Mouse (Mus musculus) embryonic facial prominence, embryonic 10.5 days (tissue): ENCODE data around the gene Sbk2. TPM values are rescaled to one million over a fixed set of nuclear protein-coding genes. Genes with fewer than 3 reads are reported as not detected.

Source experiments
- DNase-seq: peaks from one replicate; pipeline ENCODE4 v3.0.0-alpha.2; 2017; ENCODE audit warnings: low spot score
- H3K27ac ChIP-seq: fragments of 300-500 bp; sonication (generic); replicated peaks from 2 replicates; pipeline ENCODE4 v1.5.1; 2016; ENCODE audit warnings: mild to moderate bottlenecking
- H3K27me3 ChIP-seq: fragments of 300-500 bp; sonication (generic); replicated peaks from 2 replicates; pipeline ENCODE4 v1.6.1; 2016; ENCODE audit warnings: low read depth, mild to moderate bottlenecking; ENCODE audit not compliant: poor library complexity, severe bottlenecking
- H3K36me3 ChIP-seq: fragments of 300-500 bp; sonication (generic); replicated peaks from 2 replicates; pipeline ENCODE4 v1.6.1; 2016; ENCODE audit warnings: mild to moderate bottlenecking, moderate library complexity
- H3K4me1 ChIP-seq: fragments of 300-500 bp; sonication (generic); 2 replicates; pipeline ENCODE4 v1.6.1; 2016
- H3K4me3 ChIP-seq: fragments of 300-500 bp; sonication (generic); 2 replicates; pipeline ENCODE4 v1.5.1; 2016; ENCODE audit warnings: mild to moderate bottlenecking, moderate library complexity
- H3K9me3 ChIP-seq: fragments of 300-500 bp; sonication (generic); 2 replicates; pipeline ENCODE4 v1.6.1; 2016; ENCODE audit warnings: mild to moderate bottlenecking
- whole genome bisulfite sequencing: fragments of 180-500 bp; shearing (Covaris S2); methylation state at CpG from one replicate; pipeline ENCODE4 v1.1.7; 2016; 5-methylcytosine and 5-hydroxymethylcytosine counted together
- polyA plus RNA-seq: library from polyadenylated mRNA; unstranded; fragments of >200 nt; fragmentation: Nextera tagmentation; extraction: Ambion mirVana; gene quantifications from 2 replicates; pipeline ENCODE4 v1.2.1, GENCODE M21; 2016

Gene Sbk2
- polyA plus RNA-seq, 1 experiment from 2014 or later: 0.09 TPM

DNA sequence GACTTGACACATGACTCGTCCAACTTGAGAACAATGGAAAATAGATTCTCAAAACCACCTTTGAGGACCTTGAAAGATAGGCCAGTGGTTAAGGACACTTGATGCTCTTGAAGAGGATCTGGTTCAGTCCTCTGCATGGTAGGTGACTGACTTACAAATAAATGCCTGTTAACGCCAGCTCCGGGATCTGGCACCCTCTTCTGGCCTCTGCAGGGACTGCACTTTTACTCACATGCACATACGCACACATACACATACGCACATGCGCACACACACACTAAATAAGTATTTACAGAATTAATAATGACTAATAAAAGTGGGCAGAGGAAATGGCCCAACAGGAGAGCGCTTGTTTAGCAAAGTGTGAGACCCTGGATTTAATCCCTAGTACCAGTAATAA lies 12.6 kb upstream of the Sbk2 start:
- Histone ChIP-seq H3K27me3 (no peaks in the 10 kb centered on the region), H3K27ac (no peak overlapping the region), H3K9me3 (peaks cover 4% of the 10 kb centered on the region; the same call in 1 of the 2 replicates), H3K4me1 (0 out of 2 replicates have a peak, but pooled peaks cover 2% of the 10 kb centered on the region), H3K36me3 (no peaks in the 10 kb centered on the region), H3K4me3 (no peak overlapping the region)
- 90% methylated on average over 7 of the region's 7 CpGs for WGBS
- DNase-seq: no peak

DNA sequence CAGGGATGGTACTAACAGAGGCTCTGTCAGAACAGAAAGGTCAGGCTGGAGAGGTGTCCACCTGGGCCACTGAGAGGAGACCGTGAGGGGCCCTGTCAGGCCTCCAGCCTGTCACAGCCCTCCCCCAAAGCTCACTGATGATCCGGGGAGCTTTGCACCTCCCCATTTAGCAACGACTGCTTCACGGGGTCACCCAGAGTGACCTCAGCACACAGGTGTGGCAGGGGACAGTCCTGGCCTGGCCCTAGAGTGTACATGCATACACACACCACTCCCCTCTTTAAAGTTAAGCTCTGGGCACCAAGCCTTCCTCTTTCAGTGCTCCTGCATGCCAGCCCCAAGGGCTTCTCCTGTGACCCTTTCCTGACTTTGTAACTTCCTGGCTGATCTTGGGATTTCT lies 11.2 kb upstream of the Sbk2 start:
- DNase-seq: no peak
- 0 out of 2 replicates have a peak, but pooled peaks cover 3% of the 10 kb centered on the region for H3K4me1 ChIP-seq
- no peaks in the 10 kb centered on the region for H3K36me3 ChIP-seq
- H3K9me3 ChIP-seq: peaks cover 4% of the 10 kb centered on the region; the same call in 1 of the 2 replicates
- no peaks in the 10 kb centered on the region for H3K27me3 ChIP-seq
- no peak overlapping the region for H3K4me3 ChIP-seq
- no peak overlapping the region for H3K27ac ChIP-seq
- WGBS: 57% methylated on average over 4 of the region's 4 CpGs

DNA sequence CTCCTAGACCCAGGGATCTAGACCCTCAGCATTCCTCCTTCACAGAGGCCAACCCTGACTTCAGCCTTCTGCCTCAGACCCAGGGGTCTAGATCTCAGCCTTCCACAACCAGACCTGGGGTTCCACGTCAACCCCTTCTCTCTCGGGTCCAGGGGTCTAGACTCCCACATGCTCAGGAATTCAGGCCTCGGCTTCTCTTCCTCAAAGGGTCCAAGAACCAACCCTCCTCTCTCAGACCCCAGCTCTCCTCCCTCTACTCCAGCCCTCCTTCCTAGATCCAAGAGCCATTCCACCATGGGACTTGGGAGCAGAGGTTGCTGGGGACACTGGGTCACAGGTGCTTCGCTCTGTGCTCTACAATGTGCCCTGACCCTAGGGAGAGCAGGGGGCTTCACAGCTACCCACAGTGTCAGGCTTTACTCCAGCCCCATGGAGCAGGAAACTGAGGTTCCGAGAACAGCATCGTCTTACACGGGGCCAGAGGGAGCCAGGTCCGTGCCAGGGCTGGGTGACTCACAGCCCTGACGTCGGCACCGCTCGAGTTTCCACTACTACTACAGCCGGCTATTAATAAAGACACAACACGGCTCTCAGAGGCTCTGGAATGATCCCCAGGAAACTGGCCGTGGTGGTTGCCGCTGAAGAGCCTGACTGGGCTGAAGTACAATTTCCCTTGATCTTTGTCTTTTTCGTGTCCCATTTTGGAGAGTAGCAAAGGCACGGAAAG lies 8.3 kb upstream of the Sbk2 start:
- Histone ChIP-seq H3K36me3 (no peaks in the 10 kb centered on the region), H3K4me1 (0 out of 2 replicates have a peak, but pooled peaks cover 3% of the 10 kb centered on the region), H3K27me3 (no peaks in the 10 kb centered on the region), H3K4me3 (no peak overlapping the region), H3K27ac (no peak overlapping the region), H3K9me3 (peaks cover 4% of the 10 kb centered on the region; the same call in 1 of the 2 replicates)
- WGBS: 70% methylated on average over 18 of the region's 18 CpGs
- no peak for DNase-seq

DNA sequence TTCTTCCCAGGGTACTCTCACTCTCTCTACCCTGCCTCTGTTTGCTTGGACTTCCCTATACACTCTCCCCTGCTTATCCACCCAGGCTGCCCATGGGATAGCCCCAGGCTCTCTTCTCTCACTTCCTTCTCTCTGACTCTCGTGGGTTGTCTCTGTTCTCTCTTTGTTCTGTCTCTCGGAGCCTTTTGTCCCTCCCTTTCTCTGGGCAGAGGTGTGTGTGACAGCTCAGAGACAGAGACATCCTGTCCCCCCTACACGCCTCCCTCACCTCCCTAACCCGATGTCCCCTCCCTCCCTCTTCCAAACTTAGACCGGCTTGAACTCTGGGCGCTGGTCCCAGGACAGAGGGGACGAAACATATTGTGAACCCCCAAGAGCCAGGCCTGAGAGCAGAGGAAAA lies 7.5 kb upstream of the Sbk2 start:
- Histone ChIP-seq H3K27me3 (no peaks in the 10 kb centered on the region), H3K4me1 (0 out of 2 replicates have a peak, but pooled peaks cover 3% of the 10 kb centered on the region), H3K9me3 (no peaks in the 10 kb centered on the region), H3K36me3 (no peaks in the 10 kb centered on the region), H3K4me3 (no peak overlapping the region), H3K27ac (no peak overlapping the region; the same call in 1 of the 2 replicates)
- 26% methylated on average over 7 of the region's 7 CpGs for WGBS
- DNase-seq: no peak

DNA sequence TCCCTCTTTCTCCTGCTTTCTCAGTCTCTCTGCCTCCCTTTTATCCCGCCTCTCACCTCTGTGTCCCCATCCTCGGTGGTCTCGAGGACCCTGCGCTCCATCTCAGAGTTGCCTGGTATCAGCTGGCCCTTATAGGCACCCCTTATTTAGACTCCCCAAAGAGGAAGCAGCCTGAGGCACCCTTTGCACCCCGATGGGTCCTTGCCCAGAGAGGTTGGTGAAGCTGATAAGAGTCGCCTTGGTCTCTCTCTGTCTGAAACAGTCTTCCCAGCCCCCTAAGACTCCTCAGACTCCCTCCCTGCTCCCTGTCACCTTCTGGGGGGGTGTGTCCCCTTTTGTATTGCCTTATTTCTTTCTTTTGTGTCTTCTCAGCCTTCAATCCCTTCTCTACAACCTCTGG lies 6.9 kb upstream of the Sbk2 start, which contains the start of gene Sbk3:
Sbk3 (minus strand) TSS at position 101 of the 400 bp plus-strand sequence.
- Histone ChIP-seq H3K27ac (no peak within 1 kb of the TSS; the same call in 1 of the 2 replicates), H3K9me3 (no peaks in the 10 kb centered on the region), H3K27me3 (no peaks in the 10 kb centered on the region), H3K4me1 (0 out of 2 replicates have a peak, but pooled peaks cover 3% of the 10 kb centered on the region), H3K36me3 (no peaks in the 10 kb centered on the region), H3K4me3 (no peak within 1 kb of the TSS)
- 42% methylated on average over 6 of the region's 6 CpGs for WGBS
- DNase-seq: no peak

DNA sequence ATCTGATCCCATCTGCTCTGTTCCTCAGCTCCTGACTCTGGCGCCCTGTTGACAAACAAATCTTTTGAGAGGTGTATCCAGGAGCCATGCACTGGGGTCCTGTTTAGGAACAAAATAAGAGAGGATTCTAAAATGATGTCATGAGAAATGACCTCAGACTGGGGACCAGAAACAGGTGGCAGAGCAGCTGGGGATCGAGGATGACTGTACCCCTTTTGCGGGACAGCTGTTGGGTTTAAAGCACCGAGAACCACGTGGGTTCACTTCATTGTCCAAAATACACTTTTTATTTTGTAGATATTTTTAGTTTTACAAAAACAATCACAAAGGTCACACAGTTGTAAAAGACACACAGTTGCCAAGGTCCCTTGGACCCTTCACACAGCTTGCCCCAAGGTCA lies 782 bp upstream of the Sbk2 start:
- H3K9me3 ChIP-seq: no peaks in the 10 kb centered on the region
- WGBS: 81% methylated on average over 5 of the region's 5 CpGs
- no peak overlapping the region for H3K4me3 ChIP-seq

DNA sequence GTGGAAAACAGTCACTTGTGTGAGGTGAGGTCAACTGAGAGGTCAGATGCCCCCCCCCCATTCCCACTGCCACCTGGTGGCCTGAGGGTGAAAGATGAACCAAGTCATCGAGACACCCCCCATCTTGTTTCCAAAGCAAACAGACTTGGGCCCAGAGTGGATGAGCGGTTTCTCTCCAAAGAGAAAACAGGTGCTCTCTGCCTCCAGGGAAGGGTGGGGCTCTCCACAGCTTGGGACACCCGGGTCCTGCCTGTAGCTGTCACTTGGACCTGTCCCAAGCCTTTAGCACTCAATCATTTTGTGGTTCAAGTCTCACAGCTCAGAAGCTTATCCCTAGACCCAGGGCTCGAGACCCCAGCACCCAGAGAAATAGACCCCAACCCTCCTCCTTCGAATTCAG lies 679 bp downstream of the Sbk2 start:
- H3K27me3 ChIP-seq: no peaks in the 10 kb centered on the region
- peaks cover 12% of the 10 kb centered on the region for H3K4me1 ChIP-seq
- no peak for DNase-seq
- no peak overlapping the region for H3K27ac ChIP-seq
- H3K9me3 ChIP-seq: no peaks in the 10 kb centered on the region
- no peak overlapping the region for H3K4me3 ChIP-seq
- no peaks in the 10 kb centered on the region for H3K36me3 ChIP-seq
- WGBS: 68% methylated on average over 5 of the region's 5 CpGs

More for the DNA sequence above, 782 bp upstream of the Sbk2 start:
- no peaks in the 10 kb centered on the region for H3K36me3 ChIP-seq
- DNase-seq: no peak
- no peak overlapping the region for H3K27ac ChIP-seq
- H3K4me1 ChIP-seq: peaks cover 12% of the 10 kb centered on the region
- no peaks in the 10 kb centered on the region for H3K27me3 ChIP-seq

DNA sequence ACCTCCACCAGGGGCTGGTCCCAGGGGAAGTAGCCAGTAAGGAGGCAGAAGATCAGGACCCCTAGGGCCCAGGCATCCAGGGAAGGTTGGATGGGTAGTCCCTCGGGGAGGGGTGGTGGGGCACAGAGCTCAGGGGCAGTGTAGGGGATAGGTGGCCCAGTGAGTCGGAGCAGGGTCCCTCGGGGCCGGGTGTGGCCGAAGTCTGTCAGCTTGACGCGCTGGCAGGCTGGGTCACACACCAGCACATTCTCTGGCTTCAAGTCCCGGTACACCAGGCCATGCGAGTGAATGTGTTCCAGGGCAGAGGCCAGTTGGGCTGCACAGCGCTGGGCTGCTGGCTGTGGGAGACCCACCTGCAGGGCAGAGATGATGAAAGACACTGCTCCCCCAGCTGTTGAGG lies 6.8 kb downstream of the Sbk2 start:
- no peaks in the 10 kb centered on the region for H3K9me3 ChIP-seq
- no peaks in the 10 kb centered on the region for H3K27me3 ChIP-seq
- no peak overlapping the region for H3K4me3 ChIP-seq
- H3K27ac ChIP-seq: no peak overlapping the region
- DNase-seq: no peak
- H3K36me3 ChIP-seq: no peaks in the 10 kb centered on the region
- H3K4me1 ChIP-seq: no peaks in the 10 kb centered on the region
- WGBS: 81% methylated on average over 10 of the region's 10 CpGs

DNA sequence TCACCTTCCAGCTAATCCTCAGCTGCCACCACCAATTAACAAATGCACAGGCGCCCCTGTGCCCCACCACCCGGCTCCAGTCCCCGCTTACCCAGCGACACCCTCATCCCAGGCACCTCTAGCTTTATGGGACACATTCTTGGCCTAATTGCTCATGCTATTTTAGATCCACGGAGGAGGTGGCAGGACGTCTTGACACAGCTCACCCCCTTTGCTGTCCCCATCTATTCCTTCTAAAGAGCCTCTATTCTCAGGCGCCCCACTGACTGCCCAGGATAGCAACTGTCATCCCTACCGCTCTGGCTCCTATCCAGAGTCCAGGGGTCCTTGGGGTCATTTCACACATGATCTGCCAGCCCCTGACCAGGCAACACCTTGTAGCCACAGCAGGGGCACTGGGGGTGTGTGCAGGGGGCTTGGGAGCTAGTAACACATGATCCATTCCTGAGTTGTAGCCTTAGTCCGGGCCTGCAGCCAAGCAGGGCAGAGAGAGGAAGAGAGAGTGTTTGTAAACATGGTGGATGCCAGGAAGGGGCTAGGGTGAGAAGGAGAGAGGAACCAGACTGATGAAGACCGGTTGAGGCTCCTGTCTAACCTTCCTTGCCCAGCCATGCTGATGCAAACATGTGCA lies 10.3 kb downstream of the Sbk2 start:
- Histone ChIP-seq H3K36me3 (no peaks in the 10 kb centered on the region), H3K27ac (no peak overlapping the region), H3K4me3 (no peak overlapping the region), H3K27me3 (no peaks in the 10 kb centered on the region), H3K9me3 (no peaks in the 10 kb centered on the region), H3K4me1 (no peaks in the 10 kb centered on the region)
- no peak for DNase-seq
- WGBS: 29% methylated on average over 10 of the region's 10 CpGs

DNA sequence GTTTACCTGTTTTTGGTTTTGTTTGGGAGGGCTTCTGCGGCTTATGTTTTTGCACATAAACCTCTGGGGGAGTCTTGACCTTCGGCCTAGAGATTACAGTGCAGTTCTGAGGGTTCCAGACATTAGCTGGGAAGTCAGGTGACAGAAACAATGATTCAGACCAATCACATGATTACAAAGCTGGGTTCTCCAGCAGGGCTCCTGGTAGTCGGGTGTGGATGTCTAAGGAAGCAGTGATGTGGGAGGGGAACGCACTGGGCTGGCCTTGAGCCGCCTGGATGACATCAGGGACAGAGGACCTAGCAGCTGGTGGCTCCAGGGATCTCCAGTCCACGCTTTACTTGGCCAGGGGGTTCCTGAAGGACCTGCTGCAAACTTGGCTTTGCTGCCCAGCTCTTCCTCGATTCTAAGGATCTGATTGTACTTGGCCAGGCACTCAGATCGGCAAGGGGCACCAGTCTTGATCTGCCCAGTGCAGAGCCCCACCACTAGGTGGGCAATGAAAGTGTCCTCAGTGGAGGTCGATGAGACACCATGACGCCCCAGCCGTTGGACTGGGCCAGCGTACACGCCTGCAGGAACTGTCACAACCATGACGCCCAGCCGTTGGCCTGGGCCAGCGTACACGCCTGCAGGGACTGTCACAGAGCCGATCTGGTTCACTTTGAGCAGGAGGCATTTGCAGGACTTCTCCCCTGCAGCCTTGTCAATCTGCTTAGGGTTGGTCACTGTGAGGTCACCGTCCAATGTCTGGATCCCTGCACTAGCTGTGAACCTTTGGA lies 13.5 kb downstream of the Sbk2 start:
- no peak overlapping the region for H3K27ac ChIP-seq
- H3K36me3 ChIP-seq: no peaks in the 10 kb centered on the region
- H3K9me3 ChIP-seq: no peaks in the 10 kb centered on the region
- no peak overlapping the region for H3K4me3 ChIP-seq
- WGBS: 83% methylated on average over 19 of the region's 19 CpGs
- DNase-seq: no peak
- no peaks in the 10 kb centered on the region for H3K4me1 ChIP-seq
- H3K27me3 ChIP-seq: no peaks in the 10 kb centered on the region

DNA sequence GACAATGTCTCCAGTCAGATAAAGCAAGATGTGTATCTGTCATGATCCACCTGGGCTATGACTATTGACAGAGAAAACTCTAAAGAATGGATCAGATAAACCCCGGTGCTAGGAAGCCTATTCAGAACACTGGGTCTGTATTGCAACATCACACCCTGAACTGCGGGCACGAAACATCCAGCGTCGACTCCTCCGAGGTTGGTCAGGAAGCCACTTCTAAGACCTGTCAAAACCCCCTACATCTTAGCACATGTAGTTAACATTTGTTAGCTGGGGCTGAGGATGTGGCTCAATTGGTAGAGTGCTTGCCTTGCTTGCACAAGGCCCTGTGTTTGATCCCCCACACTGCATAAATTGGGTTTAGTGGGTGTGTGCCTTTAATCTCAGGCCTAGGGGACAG lies 15.8 kb downstream of the Sbk2 start:
- no peak for DNase-seq
- H3K27me3 ChIP-seq: no peaks in the 10 kb centered on the region
- 80% methylated on average over 6 of the region's 6 CpGs for WGBS
- H3K4me3 ChIP-seq: no peak overlapping the region
- H3K4me1 ChIP-seq: peaks cover 2% of the 10 kb centered on the region; the same call in 1 of the 2 replicates
- no peaks in the 10 kb centered on the region for H3K9me3 ChIP-seq
- no peak overlapping the region for H3K27ac ChIP-seq
- no peaks in the 10 kb centered on the region for H3K36me3 ChIP-seq

DNA sequence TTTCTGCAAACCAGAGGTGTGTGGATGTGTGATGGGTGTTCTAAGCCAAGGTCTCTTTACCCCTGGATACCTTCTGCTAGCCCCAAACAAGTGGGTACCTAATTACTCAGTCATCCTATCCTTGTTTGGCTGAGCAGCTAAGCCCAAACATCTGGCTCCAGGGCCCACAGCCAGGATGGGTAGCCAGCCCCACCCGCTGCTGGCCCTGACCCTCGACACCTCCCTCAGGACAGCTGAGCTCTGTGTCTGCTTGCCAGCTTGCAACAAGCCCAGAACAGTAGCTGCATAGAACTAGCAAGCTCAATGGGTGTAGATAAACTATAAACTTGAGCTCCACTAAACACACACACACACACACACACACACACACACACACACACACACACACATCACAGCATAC lies 16.4 kb downstream of the Sbk2 start:
- H3K36me3 ChIP-seq: no peaks in the 10 kb centered on the region
- 56% methylated on average over 2 of the region's 2 CpGs for WGBS
- peaks cover 5% of the 10 kb centered on the region; the same call in 1 of the 2 replicates for H3K4me1 ChIP-seq
- H3K4me3 ChIP-seq: no peak overlapping the region
- no peaks in the 10 kb centered on the region for H3K27me3 ChIP-seq
- no peak for DNase-seq
- no peak overlapping the region for H3K27ac ChIP-seq
- H3K9me3 ChIP-seq: no peaks in the 10 kb centered on the region
